Mouse (Mus musculus) stomach, postnatal 0 days (tissue): ENCODE data around the gene Scn1b.

Experiments used
- CTCF ChIP-seq: IDR thresholded peaks from 2 replicates; pipeline ENCODE4 v1.5.1; 2016; ENCODE audit warnings: antibody characterized with exemption, low read depth, mild to moderate bottlenecking, moderate library complexity
- EP300 ChIP-seq: optimal IDR thresholded peaks from 2 replicates; pipeline ENCODE3; 2016; ENCODE audit warnings: antibody characterized with exemption

- TF ChIP-seq CTCF, result no peak; the same call in 1 of the 2 replicates
- TF ChIP-seq EP300, result no peak
Measured at GRCm38 (mm10) chr7:31149751-31150565, 23.2 kb upstream of the Scn1b start.
